Mouse (Mus musculus): ENCODE results near the gene Prep. TPM values are rescaled to one million over a fixed set of nuclear protein-coding genes. Genes with fewer than 3 reads are reported as not detected.

The Prep gene
- polyA plus RNA-seq (2016; fragmentation: Nextera tagmentation; extraction: Ambion mirVana), result 27.1 and 27.8 TPM in 2 replicates

- Histone ChIP-seq H3K4me1 (peaks cover 15% of the 10 kb centered on the region), H3K4me3 (peak within 1 kb of the TSS; percentile 97), H3K9me3 (0 out of 2 replicates have a peak, but pooled peaks cover 4% of the 10 kb centered on the region), H3K36me3 (no peaks in the 10 kb centered on the region; the same call in 1 of the 2 replicates), H3K4me2 (replicated peaks) (peak within 1 kb of the TSS; percentile 63), H3K9ac (peak within 1 kb of the TSS; percentile 93), H3K27me3 (no peaks in the 10 kb centered on the region), H3K27ac (peak within 1 kb of the TSS; percentile 70)
- peak; percentile 94 for ATAC-seq (ENCODE audit: insufficient number of reproducible peaks, insufficient read depth, low FRiP score, low TSS enrichment)
- WGBS, result under 1% methylated on average over 52 of the region's 57 CpGs
These were observed at the start of gene Prep for GRCm38 (mm10) chr10:45066931-45067308. Gene Prep, plus strand, starts transcription at chr10:45067203.

- no peak for ATAC-seq (ENCODE audit: insufficient number of reproducible peaks, insufficient read depth, low FRiP score, low TSS enrichment)
- 87% methylated on average over 13 of the region's 13 CpGs for WGBS
These were observed 49.7 kb upstream of the Prep start for GRCm38 (mm10) chr10:45017352-45017751.

GRCm38 (mm10) chr10:45017851-45018250 is 49.2 kb upstream of the Prep start:
- ATAC-seq (ENCODE audit: insufficient number of reproducible peaks, insufficient read depth, low FRiP score, low TSS enrichment), result no peak
- Histone ChIP-seq H3K27ac (no peak overlapping the region), H3K9me3 (no peaks in the 10 kb centered on the region), H3K4me3 (no peak overlapping the region), H3K4me1 (no peaks in the 10 kb centered on the region), H3K27me3 (no peaks in the 10 kb centered on the region), H3K36me3 (no peaks in the 10 kb centered on the region), H3K4me2 (replicated peaks) (no peak overlapping the region), H3K9ac (no peak overlapping the region)
- WGBS, result 86% methylated on average over 10 of the region's 10 CpGs

More at GRCm38 (mm10) chr10:45017352-45017751, 49.7 kb upstream of the Prep start:
- H3K36me3 ChIP-seq, result no peaks in the 10 kb centered on the region
- no peak overlapping the region for H3K9ac ChIP-seq
- H3K4me1 ChIP-seq, result no peaks in the 10 kb centered on the region
- H3K9me3 ChIP-seq, result no peaks in the 10 kb centered on the region
- H3K27me3 ChIP-seq, result no peaks in the 10 kb centered on the region
- H3K4me2 ChIP-seq (replicated peaks), result no peak overlapping the region
- no peak overlapping the region for H3K4me3 ChIP-seq
- H3K27ac ChIP-seq, result no peak overlapping the region

GRCm38 (mm10) chr10:45019418-45019817 is 47.6 kb upstream of the Prep start:
- Histone ChIP-seq H3K27me3 (no peaks in the 10 kb centered on the region), H3K4me1 (no peaks in the 10 kb centered on the region), H3K9me3 (no peaks in the 10 kb centered on the region), H3K4me3 (no peak overlapping the region), H3K4me2 (replicated peaks) (no peak overlapping the region), H3K27ac (no peak overlapping the region), H3K9ac (no peak overlapping the region), H3K36me3 (no peaks in the 10 kb centered on the region)
- ATAC-seq (ENCODE audit: insufficient number of reproducible peaks, insufficient read depth, low FRiP score, low TSS enrichment), result no peak
- 59% methylated on average over 7 of the region's 7 CpGs for WGBS

- Histone ChIP-seq H3K27me3 (no peaks in the 10 kb centered on the region), H3K4me1 (no peaks in the 10 kb centered on the region), H3K4me2 (replicated peaks) (no peak overlapping the region), H3K36me3 (no peaks in the 10 kb centered on the region), H3K9ac (no peak overlapping the region), H3K4me3 (no peak overlapping the region), H3K27ac (no peak overlapping the region), H3K9me3 (no peaks in the 10 kb centered on the region)
- WGBS, result 85% methylated on average over 10 of the region's 10 CpGs
- no peak for ATAC-seq (ENCODE audit: insufficient number of reproducible peaks, insufficient read depth, low FRiP score, low TSS enrichment)
These were observed 47.2 kb upstream of the Prep start for GRCm38 (mm10) chr10:45019849-45020248.

GRCm38 (mm10) chr10:45020291-45020690 is 46.7 kb upstream of the Prep start:
- H3K9me3 ChIP-seq, result no peaks in the 10 kb centered on the region
- no peaks in the 10 kb centered on the region for H3K36me3 ChIP-seq
- 90% methylated on average over 10 of the region's 10 CpGs for WGBS
- no peaks in the 10 kb centered on the region for H3K4me1 ChIP-seq
- H3K27me3 ChIP-seq, result no peaks in the 10 kb centered on the region
- no peak overlapping the region for H3K27ac ChIP-seq
- no peak overlapping the region for H3K9ac ChIP-seq
- H3K4me3 ChIP-seq, result no peak overlapping the region
- H3K4me2 ChIP-seq (replicated peaks), result no peak overlapping the region
- ATAC-seq (ENCODE audit: insufficient number of reproducible peaks, insufficient read depth, low FRiP score, low TSS enrichment), result no peak

GRCm38 (mm10) chr10:45025184-45025583 is 41.8 kb upstream of the Prep start:
- H3K4me2 ChIP-seq (replicated peaks), result no peak overlapping the region
- H3K4me3 ChIP-seq, result no peak overlapping the region
- no peaks in the 10 kb centered on the region for H3K9me3 ChIP-seq
- 34% methylated on average over 4 of the region's 4 CpGs for WGBS
- H3K27ac ChIP-seq, result no peak overlapping the region
- ATAC-seq (ENCODE audit: insufficient number of reproducible peaks, insufficient read depth, low FRiP score, low TSS enrichment), result peak; percentile 28; the same call in 1 of the 2 replicates
- H3K9ac ChIP-seq, result no peak overlapping the region
- H3K36me3 ChIP-seq, result no peaks in the 10 kb centered on the region
- H3K4me1 ChIP-seq, result no peaks in the 10 kb centered on the region
- no peaks in the 10 kb centered on the region for H3K27me3 ChIP-seq

GRCm38 (mm10) chr10:45026935-45027334 is 40.1 kb upstream of the Prep start:
- H3K4me3 ChIP-seq, result no peak overlapping the region
- no peaks in the 10 kb centered on the region for H3K9me3 ChIP-seq
- 91% methylated on average over 7 of the region's 7 CpGs for WGBS
- no peak overlapping the region for H3K4me2 ChIP-seq (replicated peaks)
- no peaks in the 10 kb centered on the region for H3K27me3 ChIP-seq
- no peak for ATAC-seq (ENCODE audit: insufficient number of reproducible peaks, insufficient read depth, low FRiP score, low TSS enrichment)
- no peaks in the 10 kb centered on the region for H3K36me3 ChIP-seq
- H3K9ac ChIP-seq, result no peak overlapping the region
- no peaks in the 10 kb centered on the region for H3K4me1 ChIP-seq
- H3K27ac ChIP-seq, result no peak overlapping the region

- no peak overlapping the region for H3K9ac ChIP-seq
- no peaks in the 10 kb centered on the region for H3K4me1 ChIP-seq
- H3K4me2 ChIP-seq (replicated peaks), result no peak overlapping the region
- no peaks in the 10 kb centered on the region for H3K27me3 ChIP-seq
- no peak for ATAC-seq (ENCODE audit: insufficient number of reproducible peaks, insufficient read depth, low FRiP score, low TSS enrichment)
- no peaks in the 10 kb centered on the region for H3K9me3 ChIP-seq
- 31% methylated on average over 12 of the region's 12 CpGs for WGBS
- no peak overlapping the region for H3K27ac ChIP-seq
- H3K4me3 ChIP-seq, result no peak overlapping the region
- H3K36me3 ChIP-seq, result no peaks in the 10 kb centered on the region
These were observed 21.6 kb upstream of the Prep start for GRCm38 (mm10) chr10:45045268-45045928.

GRCm38 (mm10) chr10:45048158-45048557 is 18.8 kb upstream of the Prep start:
- Histone ChIP-seq H3K4me2 (replicated peaks) (no peak overlapping the region), H3K9me3 (no peaks in the 10 kb centered on the region), H3K36me3 (no peaks in the 10 kb centered on the region), H3K27me3 (no peaks in the 10 kb centered on the region), H3K4me1 (no peaks in the 10 kb centered on the region), H3K27ac (no peak overlapping the region), H3K4me3 (no peak overlapping the region), H3K9ac (no peak overlapping the region)
- ATAC-seq (ENCODE audit: insufficient number of reproducible peaks, insufficient read depth, low FRiP score, low TSS enrichment), result no peak
- WGBS, result 57% methylated on average over 11 of the region's 11 CpGs

GRCm38 (mm10) chr10:45048622-45049021 is 18.4 kb upstream of the Prep start:
- no peaks in the 10 kb centered on the region for H3K27me3 ChIP-seq
- H3K36me3 ChIP-seq, result no peaks in the 10 kb centered on the region
- H3K4me3 ChIP-seq, result no peak overlapping the region
- H3K4me2 ChIP-seq (replicated peaks), result no peak overlapping the region
- H3K9me3 ChIP-seq, result no peaks in the 10 kb centered on the region
- WGBS, result 38% methylated on average over 11 of the region's 11 CpGs
- H3K27ac ChIP-seq, result no peak overlapping the region
- H3K4me1 ChIP-seq, result no peaks in the 10 kb centered on the region
- no peak for ATAC-seq (ENCODE audit: insufficient number of reproducible peaks, insufficient read depth, low FRiP score, low TSS enrichment)
- no peak overlapping the region for H3K9ac ChIP-seq

- no peak for ATAC-seq (ENCODE audit: insufficient number of reproducible peaks, insufficient read depth, low FRiP score, low TSS enrichment)
- H3K36me3 ChIP-seq, result no peaks in the 10 kb centered on the region
- no peaks in the 10 kb centered on the region for H3K9me3 ChIP-seq
- H3K9ac ChIP-seq, result no peak overlapping the region
- H3K4me2 ChIP-seq (replicated peaks), result no peak overlapping the region
- WGBS, result 56% methylated on average over 11 of the region's 11 CpGs
- no peaks in the 10 kb centered on the region for H3K27me3 ChIP-seq
- no peaks in the 10 kb centered on the region for H3K4me1 ChIP-seq
- no peak overlapping the region for H3K27ac ChIP-seq
- no peak overlapping the region for H3K4me3 ChIP-seq
These were observed 15.8 kb upstream of the Prep start for GRCm38 (mm10) chr10:45051125-45051744.

All from embryonic facial prominence, embryonic 12.5 days (tissue).